Mouse (Mus musculus) erythroblast, embryonic 14.5 days (primary cell): ENCODE data around the gene Gm10961.

Experiments
- GATA1 ChIP-seq: IDR thresholded peaks from 2 replicates; pipeline ENCODE4 v1.6.1; 2012; ENCODE audit warnings: low read length, inconsistent platforms, mixed read lengths
- TAL1 ChIP-seq: IDR thresholded peaks from 3 replicates; pipeline ENCODE4 v1.6.1; 2012; ENCODE audit warnings: low read length, inconsistent platforms, mixed read lengths

DNA sequence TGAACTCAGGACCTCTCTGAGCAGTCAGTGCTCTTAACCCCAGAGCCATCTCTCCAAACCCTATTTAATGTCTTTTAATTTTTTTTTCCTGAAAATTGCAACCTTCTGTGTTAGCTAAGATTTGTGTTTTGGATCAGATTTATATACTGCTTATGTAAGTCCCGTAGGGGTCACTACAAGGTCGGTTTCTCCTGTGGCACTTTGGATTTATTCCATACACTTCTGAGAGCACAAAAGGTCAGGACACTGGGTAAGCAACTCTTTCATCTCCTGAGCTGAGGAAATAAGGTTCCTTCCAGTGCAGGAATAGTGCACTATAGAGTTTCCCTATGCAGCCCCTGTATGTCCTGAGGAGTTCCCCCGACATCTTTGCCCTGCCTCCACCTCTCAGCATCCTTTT lies 24.4 kb downstream of the Gm10961 start:
- no peak for TF ChIP-seq TAL1
- TF ChIP-seq GATA1, result no peak
